Mouse (Mus musculus) gastrocnemius, adult 2 months (tissue): ENCODE results near the gene Rhog. TPM values are rescaled to one million over a fixed set of nuclear protein-coding genes. Genes with fewer than 3 reads are reported as not detected.

Source experiments
- DNase-seq: peaks from one replicate; pipeline ENCODE4 v3.0.0; 2022
- H3K27ac ChIP-seq: fragments of 200-600 bp; 2 replicates; pipeline ENCODE4 v1.8.1; 2022; ENCODE audit warnings: mild to moderate bottlenecking
- H3K4me3 ChIP-seq: fragments of 200-600 bp; 2 replicates; pipeline ENCODE4 v1.8.1; 2022; ENCODE audit warnings: mild to moderate bottlenecking, moderate library complexity
- CTCF ChIP-seq: fragments of 200-600 bp; IDR thresholded peaks from 2 replicates; pipeline ENCODE4 v1.8.1; 2022; ENCODE audit warnings: antibody characterized with exemption, mild to moderate bottlenecking, moderate library complexity
- intact Hi-C: fragments of 180-260 bp; cut with DNase I; formaldehyde crosslinking; loops from one replicate; pipeline ENCODE4 v1.15.1; 2025
- long read RNA-seq, 2 experiments: library from polyadenylated mRNA; stranded (forward); transcript quantifications; one replicate each; pipeline ENCODE4 v2.0.0; 2021
- total RNA-seq, 2 experiments: library from RNA; stranded (reverse); gene quantifications; 2 replicates each; pipeline ENCODE4 v1.2.3; 2021

Rhog gene
- total RNA-seq = 10 to 100 TPM; 14.7 to 17.0 TPM
- long read RNA-seq, experiment 1, partial matches to known transcripts = 1 of 4 reads
- long read RNA-seq, experiment 1, other reads (novel, unspliced or antisense) = 0 of 4 reads
- long read RNA-seq, experiment 2, partial matches to known transcripts = 0 of 5 reads
- long read RNA-seq, experiment 2, other reads (novel, unspliced or antisense) = 1 of 5 reads

DNA sequence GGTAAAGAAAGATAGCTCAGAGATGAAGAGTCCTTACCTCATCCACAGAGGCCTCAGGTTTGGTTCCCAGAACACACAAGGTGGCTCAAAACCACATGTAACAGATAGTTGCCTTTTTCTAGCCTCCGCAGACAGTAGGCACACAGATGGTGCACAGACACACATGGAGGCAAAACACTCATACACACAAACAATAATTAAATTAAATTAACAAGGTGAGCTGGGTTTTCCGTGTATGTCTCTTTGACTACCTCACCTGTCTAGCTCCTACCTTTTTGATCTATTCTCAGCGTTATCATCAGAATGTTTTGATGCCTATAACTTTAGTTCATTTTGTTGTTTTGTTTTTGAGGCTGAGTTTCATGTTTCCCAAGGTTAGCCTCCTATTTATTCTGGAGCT lies at the start of gene Rhog:
Gene Rhog (minus strand): TSS at position 101 of the 400 bp plus-strand sequence.
- intact Hi-C loops = no loop called here
- DNase-seq = no peak

GRCm38 (mm10) chr7:102305596-102305995 lies 49.7 kb upstream of the Rhog start:
- intact Hi-C loops = loop anchor here (5.0 kb wide), 1 partner anchor 62 kb away; no protein-coding TSS in a partner anchor
- no peak overlapping the region for H3K4me3 ChIP-seq
- H3K27ac ChIP-seq = no peak overlapping the region
- DNase-seq = peak; percentile 31
- no peak for TF ChIP-seq CTCF

More for the DNA sequence above, at the start of gene Rhog:
- TF ChIP-seq CTCF = no peak
- H3K4me3 ChIP-seq = no peak within 1 kb of the TSS
- no peak within 1 kb of the TSS for H3K27ac ChIP-seq

GRCm38 (mm10) chr7:102302471-102302870 lies 46.6 kb upstream of the Rhog start:
- TF ChIP-seq CTCF = no peak
- no peak for DNase-seq
- peak overlapping the region; percentile 46 for H3K27ac ChIP-seq
- intact Hi-C loops = no loop called here
- H3K4me3 ChIP-seq = no peak overlapping the region

GRCm38 (mm10) chr7:102300761-102301160 lies 44.9 kb upstream of the Rhog start:
- no peak overlapping the region for H3K4me3 ChIP-seq
- no peak for DNase-seq
- intact Hi-C loops = no loop called here
- TF ChIP-seq CTCF = no peak
- H3K27ac ChIP-seq = no peak overlapping the region

GRCm38 (mm10) chr7:102293234-102293633 lies 37.4 kb upstream of the Rhog start:
- Histone ChIP-seq H3K4me3 (no peak overlapping the region), H3K27ac (no peak overlapping the region)
- intact Hi-C loops = no loop called here
- no peak for DNase-seq
- TF ChIP-seq CTCF = no peak

DNA sequence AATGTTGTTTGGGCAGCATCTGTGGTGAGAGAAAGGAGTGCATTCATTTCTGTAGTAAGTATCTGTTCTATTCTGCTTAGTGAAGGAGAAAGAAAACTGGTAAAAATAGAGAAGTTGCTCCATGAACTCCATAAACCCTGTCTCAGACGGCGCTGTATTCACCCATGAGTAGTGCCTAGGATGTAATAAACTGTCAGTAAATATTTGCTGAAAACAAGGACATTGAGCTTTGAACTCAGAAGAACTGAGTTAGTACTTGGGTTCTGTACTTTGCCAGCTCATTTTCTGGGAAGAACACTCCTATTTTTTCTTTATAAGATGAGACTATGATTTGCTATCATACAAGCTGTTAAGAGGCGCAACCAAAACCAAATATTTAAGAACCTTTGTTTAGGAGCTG lies 36.4 kb upstream of the Rhog start:
- intact Hi-C loops = no loop called here
- H3K4me3 ChIP-seq = no peak overlapping the region
- no peak for TF ChIP-seq CTCF

GRCm38 (mm10) chr7:102289466-102289865 lies 33.6 kb upstream of the Rhog start:
- TF ChIP-seq CTCF = no peak
- intact Hi-C loops = no loop called here
- no peak for DNase-seq
- no peak overlapping the region for H3K27ac ChIP-seq
- H3K4me3 ChIP-seq = no peak overlapping the region

More for the DNA sequence above, 36.4 kb upstream of the Rhog start:
- DNase-seq = no peak
- H3K27ac ChIP-seq = no peak overlapping the region

DNA sequence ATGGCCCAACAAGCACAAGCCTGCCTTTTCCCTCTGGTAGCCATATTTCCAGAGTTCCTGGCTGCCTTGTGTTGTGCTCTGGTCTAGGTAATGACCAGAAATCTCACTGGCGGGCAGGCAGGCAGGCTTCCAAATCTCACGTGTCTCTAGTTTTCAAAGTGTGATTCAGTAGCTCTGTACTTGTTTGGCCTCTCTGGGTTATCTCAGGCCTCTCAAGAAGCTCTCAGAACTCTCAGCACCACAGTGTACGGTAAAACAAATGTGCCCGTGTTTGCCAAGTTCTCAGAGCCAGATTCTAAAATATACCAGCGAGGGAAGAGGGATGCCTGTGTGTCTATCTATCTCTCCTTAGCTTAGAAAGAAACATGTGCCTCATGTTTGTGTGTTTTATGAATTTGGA lies 26.4 kb upstream of the Rhog start:
- intact Hi-C loops = no loop called here
- no peak for TF ChIP-seq CTCF
- Histone ChIP-seq H3K27ac (0 out of 2 replicates have a peak overlapping the region, but pooled peaks have one; percentile 12), H3K4me3 (no peak overlapping the region)
- no peak for DNase-seq

DNA sequence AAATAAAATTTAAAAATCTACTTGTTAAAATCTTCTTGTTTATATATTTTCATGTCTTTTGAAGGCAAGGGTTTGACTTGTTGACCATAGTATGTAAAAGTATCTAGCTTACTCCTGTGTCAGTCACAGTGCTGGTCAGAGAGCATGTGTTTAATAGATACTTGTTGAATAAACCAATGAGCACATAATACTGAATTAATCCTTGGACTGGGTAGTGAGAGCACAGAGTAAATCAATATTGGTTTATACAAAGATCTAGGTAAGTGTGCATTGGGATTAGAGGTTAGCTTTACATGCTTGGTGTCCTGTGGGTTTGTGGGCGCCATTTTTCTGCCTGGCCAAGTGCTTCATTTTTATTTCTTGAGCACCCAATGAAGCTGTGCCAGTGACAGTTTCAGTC lies 25.5 kb upstream of the Rhog start:
- Histone ChIP-seq H3K27ac (no peak overlapping the region), H3K4me3 (no peak overlapping the region)
- no peak for TF ChIP-seq CTCF
- DNase-seq = no peak
- intact Hi-C loops = no loop called here

DNA sequence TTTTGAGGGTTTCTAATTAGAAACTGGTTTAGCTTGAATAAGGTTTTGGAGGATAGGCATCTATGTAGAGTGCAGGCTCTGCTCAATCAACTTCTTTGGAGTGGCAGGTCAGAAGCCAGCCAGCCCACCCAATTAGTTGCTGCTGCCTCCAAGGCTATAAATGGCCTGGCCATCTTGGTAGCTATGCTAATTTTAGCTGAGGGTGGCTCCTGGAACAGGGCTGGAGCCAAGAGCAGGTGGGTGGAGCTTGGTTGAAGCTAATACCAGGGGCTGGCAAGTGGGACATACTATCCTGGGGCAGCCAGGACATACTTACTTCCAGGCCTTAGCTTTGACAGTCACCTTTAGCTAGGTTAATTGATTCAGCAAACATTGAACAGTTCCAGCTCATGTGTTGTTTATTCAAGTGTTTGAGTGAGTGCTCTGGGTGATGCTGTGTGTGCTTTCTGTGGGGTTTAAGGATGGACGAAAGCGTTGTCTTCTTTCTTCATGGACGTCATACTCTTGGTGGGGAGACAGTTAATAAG lies 16.6 kb upstream of the Rhog start:
- DNase-seq = peak; percentile 89
- no peak for TF ChIP-seq CTCF
- H3K4me3 ChIP-seq = peak overlapping the region; percentile 95
- intact Hi-C loops = loop anchor here (10.0 kb wide), 1 partner anchor 52 kb away; no protein-coding TSS in a partner anchor
- H3K27ac ChIP-seq = peak overlapping the region; percentile 99

DNA sequence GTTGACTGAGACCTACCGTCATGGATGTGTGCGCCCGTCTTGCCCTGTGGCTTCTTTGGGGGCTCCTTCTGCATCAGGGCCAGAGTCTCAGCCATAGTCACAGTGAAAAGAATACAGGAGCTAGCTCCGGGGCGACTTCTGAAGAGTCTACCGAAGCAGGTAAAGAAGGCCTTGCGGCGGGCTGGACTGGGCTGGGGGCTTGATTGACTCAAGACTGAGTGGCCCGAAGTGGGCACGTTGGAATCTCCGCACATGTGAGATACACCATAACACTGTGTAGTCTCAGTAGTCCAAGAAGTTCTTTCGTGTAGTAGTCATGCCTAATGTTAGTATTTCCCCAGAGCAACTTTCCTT lies 12.5 kb upstream of the Rhog start:
- H3K27ac ChIP-seq = peak overlapping the region; percentile 99
- no peak for TF ChIP-seq CTCF
- DNase-seq = no peak
- intact Hi-C loops = loop anchor here (5.0 kb wide), 1 partner anchor 99 kb away; no protein-coding TSS in a partner anchor
- H3K4me3 ChIP-seq = peak overlapping the region; percentile 95

GRCm38 (mm10) chr7:102267601-102268394 lies 11.9 kb upstream of the Rhog start, which contains the start of gene Stim1:
Gene Stim1 (plus strand): TSS chr7:102267806.
- TF ChIP-seq CTCF = no peak
- intact Hi-C loops = loop anchor here (1.0 to 5.0 kb wide), 2 partner anchors 100 to 150 kb away; no protein-coding TSS in a partner anchor
- Histone ChIP-seq H3K27ac (peak within 1 kb of the TSS; percentile 99), H3K4me3 (peak within 1 kb of the TSS; percentile 95)
- peak; percentile 88 for DNase-seq

- DNase-seq = peak; percentile 96
- Histone ChIP-seq H3K4me3 (peak overlapping the region; percentile 95), H3K27ac (peak overlapping the region; percentile 99)
- intact Hi-C loops = loop anchor here (1.0 to 5.0 kb wide), 2 partner anchors 100 to 150 kb away; no protein-coding TSS in a partner anchor
- peak; percentile 97 for TF ChIP-seq CTCF
Measured at GRCm38 (mm10) chr7:102267113-102267579, 11.3 kb upstream of the Rhog start.
